Mouse (Mus musculus): ENCODE results near the gene Myoz2. TPM values are rescaled to one million over a fixed set of nuclear protein-coding genes. Genes with fewer than 3 reads are reported as not detected.

The Myoz2 gene
- total RNA-seq (2012; rRNA removed), result not detected in 2 replicates
- not detected in 2 replicates for total RNA-seq (2014; rRNA removed)
- polyA plus RNA-seq (2012; ENCODE audit: insufficient read length, low read depth), result not detected in 2 replicates

DNA sequence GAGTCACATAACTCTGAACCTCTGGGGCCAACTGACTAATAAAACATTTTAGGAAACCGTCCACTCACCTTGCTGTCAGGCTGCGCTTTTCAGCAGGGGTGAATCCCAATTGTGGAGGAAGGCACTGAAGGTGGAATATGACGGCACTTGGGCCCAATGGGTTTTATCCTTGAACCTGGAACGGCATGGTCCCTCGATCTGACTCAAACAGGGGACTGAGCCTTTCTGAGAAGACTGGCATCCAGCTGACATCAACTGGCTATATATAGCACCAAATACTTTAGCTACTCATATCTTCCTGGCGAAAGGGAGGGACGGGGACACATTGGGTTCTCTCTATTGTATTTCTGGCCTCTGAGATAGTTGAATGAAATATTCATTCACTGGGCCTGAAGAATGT is at the start of gene Myoz2:
Myoz2 (minus strand) TSS at position 264 of the 400 bp plus-strand sequence.
- Histone ChIP-seq H3K79me2 (replicated peaks; ENCODE audit: control insufficient read depth, extremely low read depth, insufficient read depth, poor library complexity, severe bottlenecking) (no peaks in the 10 kb centered on the region), H3K36me3 (replicated peaks in 1 of 2; ENCODE audit: control insufficient read depth in 1 of 2, insufficient read depth in 1 of 2, low read length in 1 of 2) (no peaks in the 10 kb centered on the region), H3K4me3 (replicated peaks in 1 of 3; ENCODE audit: low read depth in 2 of 3, low read length in 2 of 3, poor library complexity in 1 of 3) (no peak within 1 kb of the TSS), H3K4me2 (ENCODE audit: insufficient read depth, low read depth, poor library complexity, severe bottlenecking) (no peak within 1 kb of the TSS), H3K9me3 (replicated peaks; ENCODE audit: low read length) (no peaks in the 10 kb centered on the region), H3K27ac (ENCODE audit: insufficient read depth, low read depth) (no peak within 1 kb of the TSS), H3K4me1 (ENCODE audit: control insufficient read depth in 1 of 2, insufficient read depth in 2 of 2) (no peaks in the 10 kb centered on the region), H3K9ac (ENCODE audit: insufficient read depth, low read depth) (no peak within 1 kb of the TSS), H3K27me3 (replicated peaks) (no peaks in the 10 kb centered on the region)
- TF ChIP-seq MXI1 (IDR thresholded peaks at IDR 0.05; ENCODE audit: low read depth, low read length), result no peak
- TF ChIP-seq MEF2A (IDR thresholded peaks at IDR 0.05; ENCODE audit: borderline replicate concordance, low read depth, low read length), result no peak
- no peak for TF ChIP-seq IRF4 (IDR thresholded peaks at IDR 0.05; ENCODE audit: low read depth, low read length)
- TF ChIP-seq CTCF (conservative IDR thresholded peaks at IDR 0.05 in 1 of 2, IDR thresholded peaks at IDR 0.05 in 1 of 2; ENCODE audit: low read depth in 2 of 2, low read length in 2 of 2), result no peak
- TF ChIP-seq BHLHE40 (IDR thresholded peaks at IDR 0.05; ENCODE audit: low read depth, low read length), result no peak
- no peak for TF ChIP-seq JUN (IDR thresholded peaks at IDR 0.05; ENCODE audit: insufficient read depth, low read depth, low read length)
- TF ChIP-seq MAX (IDR thresholded peaks at IDR 0.05; ENCODE audit: low read length), result no peak
- no peak for TF ChIP-seq POLR2AphosphoS2 (IDR thresholded peaks at IDR 0.05; ENCODE audit: low read depth, low read length)
- in situ Hi-C loops (cut with MboI; ENCODE audit: low pct_ligation_motif_present, low pct_unique_long_range_greater_than_20kb, low sequenced_read_pairs), result no loop called here
- no peak for DNase-seq (ENCODE audit: extremely low read depth)
- dilution Hi-C loops (cut with MboI; ENCODE audit: extremely low pct_ligation_motif_present, extremely low pct_unique_long_range_greater_than_20kb, low sequenced_read_pairs), result no loop called here

DNA sequence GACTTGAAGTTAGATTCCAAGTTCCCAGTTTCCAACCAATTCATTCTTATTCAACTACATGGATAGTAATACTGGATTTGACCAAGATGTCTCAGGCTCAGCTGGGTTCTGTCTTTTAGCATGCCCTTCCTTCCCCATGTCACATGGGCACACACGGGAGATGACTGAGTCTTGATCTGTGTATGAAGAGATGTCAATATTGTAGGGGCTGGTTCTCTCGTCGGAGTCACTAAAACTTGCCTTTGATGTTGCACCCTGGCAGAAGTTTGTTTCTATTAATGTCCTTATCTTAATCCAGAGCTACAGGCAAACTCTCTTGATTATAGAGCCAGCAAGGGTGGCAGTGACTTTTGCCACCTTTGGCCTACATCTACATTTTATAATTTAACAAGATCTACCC is 46.9 kb upstream of the Myoz2 start:
- dilution Hi-C loops (cut with MboI; ENCODE audit: extremely low pct_ligation_motif_present, extremely low pct_unique_long_range_greater_than_20kb, low sequenced_read_pairs), result no loop called here
- Histone ChIP-seq H3K79me2 (replicated peaks; ENCODE audit: control insufficient read depth, extremely low read depth, insufficient read depth, poor library complexity, severe bottlenecking) (no peaks in the 10 kb centered on the region), H3K36me3 (replicated peaks in 1 of 2; ENCODE audit: control insufficient read depth in 1 of 2, insufficient read depth in 1 of 2, low read length in 1 of 2) (no peaks in the 10 kb centered on the region), H3K27me3 (replicated peaks) (no peaks in the 10 kb centered on the region), H3K9ac (ENCODE audit: insufficient read depth, low read depth) (no peak overlapping the region), H3K4me3 (replicated peaks in 1 of 3; ENCODE audit: low read depth in 2 of 3, low read length in 2 of 3, poor library complexity in 1 of 3) (no peak overlapping the region), H3K4me2 (ENCODE audit: insufficient read depth, low read depth, poor library complexity, severe bottlenecking) (no peak overlapping the region), H3K27ac (ENCODE audit: insufficient read depth, low read depth) (no peak overlapping the region), H3K4me1 (ENCODE audit: control insufficient read depth in 1 of 2, insufficient read depth in 2 of 2) (no peaks in the 10 kb centered on the region), H3K9me3 (replicated peaks; ENCODE audit: low read length) (no peaks in the 10 kb centered on the region)
- TF ChIP-seq MAZ (IDR thresholded peaks at IDR 0.05; ENCODE audit: low read depth, low read length) (no peak), HCFC1 (IDR thresholded peaks at IDR 0.05; ENCODE audit: low read depth, low read length) (no peak), SMC3 (IDR thresholded peaks at IDR 0.05; ENCODE audit: low read depth, low read length) (no peak), JUN (IDR thresholded peaks at IDR 0.05; ENCODE audit: insufficient read depth, low read depth, low read length) (no peak), ZKSCAN1 (IDR thresholded peaks at IDR 0.05; ENCODE audit: borderline replicate concordance, low read depth, low read length) (no peak), MAFK (IDR thresholded peaks at IDR 0.05; ENCODE audit: insufficient replicate concordance, low read length) (no peak), NELFE (IDR thresholded peaks at IDR 0.05; ENCODE audit: low read depth, low read length) (no peak), MYC (IDR thresholded peaks at IDR 0.05; ENCODE audit: low read depth, low read length) (no peak), JUND (conservative IDR thresholded peaks at IDR 0.05; ENCODE audit: low read depth, low read length) (no peak)
- no peak for DNase-seq (ENCODE audit: extremely low read depth)
- in situ Hi-C loops (cut with MboI; ENCODE audit: low pct_ligation_motif_present, low pct_unique_long_range_greater_than_20kb, low sequenced_read_pairs), result no loop called here

Data from CH12.LX (cell line).